Mouse (Mus musculus): ENCODE measurements around the gene Slamf9.

- TF ChIP-seq GATA1 (IDR thresholded peaks at IDR 0.05; ENCODE audit: borderline replicate concordance, low read length) (no peak), CTCF (IDR thresholded peaks at IDR 0.05; ENCODE audit: low read depth, low read length) (no peak), POLR2AphosphoS5 (IDR thresholded peaks at IDR 0.05; ENCODE audit: insufficient replicate concordance, low read depth, low read length) (no peak), GATA2 (IDR thresholded peaks at IDR 0.05; ENCODE audit: borderline replicate concordance, low read depth, low read length) (no peak), TAL1 (conservative IDR thresholded peaks at IDR 0.05; ENCODE audit: low read depth, low read length) (no peak)
Measured at GRCm38 (mm10) chr1:172500451-172501370, 25.6 kb downstream of the Slamf9 start.

All from G1E (cell line).